8 mouse cellular contexts compared by ENCODE assay signal in genomic region chr11:69125041-69125851, GRCm38 (mm10). TPM values are rescaled to one million over a fixed set of nuclear protein-coding genes. Genes with fewer than 3 reads are reported as not detected.
DNase-seq lines count a peak whose midpoint lies in the region; ATAC-seq and TF ChIP-seq lines count a peak whose summit lies in the region.

No protein-coding gene starts in this region.

- H3K4me1 ChIP-seq in heart, embryonic 16.5 days (ENCODE audit: control insufficient read depth, insufficient read depth, low read length): peaks cover 23% of the 10 kb centered on the region
- peaks cover 58% of the 10 kb centered on the region for H3K4me1 ChIP-seq in liver, embryonic 15.5 days (replicated peaks)
- peaks cover 24% of the 10 kb centered on the region for H3K4me1 ChIP-seq in neural tube, embryonic 12.5 days
- H3K4me1 ChIP-seq in testis, adult 2 months (ENCODE audit: control insufficient read depth, insufficient read depth, low read length): peaks cover 30% of the 10 kb centered on the region

- peak overlapping the region; percentile 71 for H3K4me3 ChIP-seq in heart, embryonic 16.5 days (ENCODE audit: low read length)
- peak overlapping the region; percentile 62 for H3K4me3 ChIP-seq in liver, embryonic 15.5 days (replicated peaks)
- H3K4me3 ChIP-seq in neural tube, embryonic 12.5 days: peak overlapping the region; percentile 57
- peak overlapping the region; percentile 59 for H3K4me3 ChIP-seq in testis, adult 2 months (ENCODE audit: control insufficient read depth, low read depth, low read length)

- H3K9me3 ChIP-seq in heart, embryonic 16.5 days (replicated peaks; ENCODE audit: control insufficient read depth, low read length): no peaks in the 10 kb centered on the region
- H3K9me3 ChIP-seq in liver, embryonic 15.5 days (replicated peaks): no peaks in the 10 kb centered on the region
- H3K9me3 ChIP-seq in neural tube, embryonic 12.5 days: no peaks in the 10 kb centered on the region

- H3K36me3 ChIP-seq in heart, embryonic 16.5 days (ENCODE audit: control insufficient read depth, insufficient read depth): no peaks in the 10 kb centered on the region
- no peaks in the 10 kb centered on the region for H3K36me3 ChIP-seq in liver, embryonic 15.5 days (replicated peaks)
- no peaks in the 10 kb centered on the region for H3K36me3 ChIP-seq in neural tube, embryonic 12.5 days
- H3K36me3 ChIP-seq in testis, adult 2 months (ENCODE audit: control insufficient read depth, insufficient read depth, low read length): no peaks in the 10 kb centered on the region

- no peak for TF ChIP-seq POLR2A in testis, adult 2 months (IDR thresholded peaks at IDR 0.05; ENCODE audit: control insufficient read depth, low read depth, low read length)

- no peak for TF ChIP-seq CTCF in testis, adult 2 months (IDR thresholded peaks at IDR 0.05; ENCODE audit: control insufficient read depth, insufficient read depth, insufficient replicate concordance, low read depth, low read length)

- H3K27me3 ChIP-seq in heart, embryonic 16.5 days (ENCODE audit: control insufficient read depth, insufficient read depth, low read length): no peaks in the 10 kb centered on the region
- peaks cover 68% of the 10 kb centered on the region for H3K27me3 ChIP-seq in liver, embryonic 15.5 days
- H3K27me3 ChIP-seq in neural tube, embryonic 12.5 days (replicated peaks): peaks cover 11% of the 10 kb centered on the region; the same call in 1 of the 2 replicates
- H3K27me3 ChIP-seq in testis, adult 2 months (ENCODE audit: control insufficient read depth, insufficient read depth, low read length): no peaks in the 10 kb centered on the region

- peak; percentile 90 for DNase-seq in CD4-positive, CD25-positive, alpha-beta regulatory T cell, adult 2 months (ENCODE audit: low read depth, low spot score)
- peak; percentile 95 for DNase-seq in brain, adult 2 months (ENCODE audit: low read depth, low spot score)
- peak; percentile 89 for DNase-seq in kidney, postnatal 25 days

- peak; percentile 58 for ATAC-seq in erythroblast, adult 5-6 weeks (replicated peaks; ENCODE audit: low FRiP score, poor library complexity, severe bottlenecking)
- peak; percentile 1; the same call in 1 of the 2 replicates for ATAC-seq in heart, embryonic 16.5 days (replicated peaks; ENCODE audit: extremely low read depth, insufficient read depth, low FRiP score)
- peak; percentile 37; the same call in 1 of the 2 replicates for ATAC-seq in liver, embryonic 15.5 days (ENCODE audit: insufficient read depth)
- no peak for ATAC-seq in neural tube, embryonic 12.5 days (ENCODE audit: low FRiP score, low read depth)

- WGBS in heart, embryonic 16.5 days: under 1% methylated on average over 24 of the region's 24 CpGs
- WGBS in liver, embryonic 15.5 days (ENCODE audit: insufficient replicate concordance): under 1% methylated on average over 24 of the region's 24 CpGs
- under 1% methylated on average over 24 of the region's 24 CpGs for WGBS in neural tube, embryonic 12.5 days

- peak overlapping the region; percentile 87 for H3K27ac ChIP-seq in heart, embryonic 16.5 days (ENCODE audit: low read length)
- peak overlapping the region; percentile 66 for H3K27ac ChIP-seq in liver, embryonic 15.5 days (replicated peaks)
- H3K27ac ChIP-seq in neural tube, embryonic 12.5 days: no peak overlapping the region
- H3K27ac ChIP-seq in testis, adult 2 months (ENCODE audit: control insufficient read depth, insufficient read depth, low read depth, low read length): no peak overlapping the region

- peak overlapping the region; percentile 95 for H3K4me2 ChIP-seq in heart, embryonic 16.5 days (ENCODE audit: low read depth, low read length)
- H3K4me2 ChIP-seq in liver, embryonic 15.5 days: peak overlapping the region; percentile 93
- peak overlapping the region; percentile 88 for H3K4me2 ChIP-seq in neural tube, embryonic 12.5 days (replicated peaks)

- peak overlapping the region; percentile 75 for H3K9ac ChIP-seq in heart, embryonic 16.5 days (ENCODE audit: low read length)
- peak overlapping the region; percentile 53 for H3K9ac ChIP-seq in liver, embryonic 15.5 days
- peak overlapping the region; percentile 49 for H3K9ac ChIP-seq in neural tube, embryonic 12.5 days

RNA-seq across cellular contexts. Expression of gene Aloxe3, which starts 0.5 kb away (rescaled TPM):
- not detected in 2 replicates for total RNA-seq in erythroblast, adult 5-6 weeks (2015; ENCODE audit: low replicate concordance)
- 0.51 TPM in 1 of 2 replicates, not detected in the other for total RNA-seq in erythroblast, adult 5-6 weeks (2017; ENCODE audit: low replicate concordance)
- polyA plus RNA-seq in heart, embryonic 16.5 days (2015; fragmentation: Nextera tagmentation; extraction: Ambion mirVana): 0.08 and 0.26 TPM in 2 replicates
- 0.13 TPM in 1 of 2 replicates, not detected in the other for polyA plus RNA-seq in liver, embryonic 15.5 days (2015; fragmentation: Nextera tagmentation; extraction: Ambion mirVana)
- polyA plus RNA-seq in neural tube, embryonic 12.5 days (2016; fragmentation: Nextera tagmentation; extraction: Ambion mirVana): 0.65 TPM in 1 of 2 replicates, not detected in the other
- polyA plus RNA-seq in testis, adult 2 months (2012; rRNA removed): 6.1 and 7.0 TPM in 2 replicates

RNA-seq across cellular contexts. Expression of gene 9130213A22Rik, which starts 2.9 kb away (rescaled TPM):
- total RNA-seq in erythroblast, adult 5-6 weeks (2015; ENCODE audit: low replicate concordance): not detected in 2 replicates
- not detected in 2 replicates for total RNA-seq in erythroblast, adult 5-6 weeks (2017; ENCODE audit: low replicate concordance)
- polyA plus RNA-seq in heart, embryonic 16.5 days (2015; fragmentation: Nextera tagmentation; extraction: Ambion mirVana): 0.41 and 0.72 TPM in 2 replicates
- polyA plus RNA-seq in liver, embryonic 15.5 days (2015; fragmentation: Nextera tagmentation; extraction: Ambion mirVana): 0.07 TPM in 1 of 2 replicates, not detected in the other
- not detected in 2 replicates for polyA plus RNA-seq in neural tube, embryonic 12.5 days (2016; fragmentation: Nextera tagmentation; extraction: Ambion mirVana)
- 0.24 and 0.28 TPM in 2 replicates for polyA plus RNA-seq in testis, adult 2 months (2012; rRNA removed)

RNA-seq across cellular contexts. Expression of gene Hes7, which starts 5.0 kb away (rescaled TPM):
- total RNA-seq in erythroblast, adult 5-6 weeks (2015; ENCODE audit: low replicate concordance): not detected in 2 replicates
- total RNA-seq in erythroblast, adult 5-6 weeks (2017; ENCODE audit: low replicate concordance): not detected in 2 replicates
- polyA plus RNA-seq in heart, embryonic 16.5 days (2015; fragmentation: Nextera tagmentation; extraction: Ambion mirVana): 0.50 TPM in 2 replicates
- 0.12 and 0.18 TPM in 2 replicates for polyA plus RNA-seq in liver, embryonic 15.5 days (2015; fragmentation: Nextera tagmentation; extraction: Ambion mirVana)
- 0.28 TPM in 2 replicates for polyA plus RNA-seq in neural tube, embryonic 12.5 days (2016; fragmentation: Nextera tagmentation; extraction: Ambion mirVana)
- polyA plus RNA-seq in testis, adult 2 months (2012; rRNA removed): 0.17 TPM in 2 replicates

RNA-seq across cellular contexts. Expression of gene Per1, which starts 30.2 kb away (rescaled TPM):
- total RNA-seq in erythroblast, adult 5-6 weeks (2015; ENCODE audit: low replicate concordance): 2.3 and 3.1 TPM in 2 replicates
- 1.7 and 1.9 TPM in 2 replicates for total RNA-seq in erythroblast, adult 5-6 weeks (2017; ENCODE audit: low replicate concordance)
- polyA plus RNA-seq in heart, embryonic 16.5 days (2015; fragmentation: Nextera tagmentation; extraction: Ambion mirVana): 19.6 and 21.9 TPM in 2 replicates
- 6.4 and 7.6 TPM in 2 replicates for polyA plus RNA-seq in liver, embryonic 15.5 days (2015; fragmentation: Nextera tagmentation; extraction: Ambion mirVana)
- 7.4 and 9.0 TPM in 2 replicates for polyA plus RNA-seq in neural tube, embryonic 12.5 days (2016; fragmentation: Nextera tagmentation; extraction: Ambion mirVana)
- polyA plus RNA-seq in testis, adult 2 months (2012; rRNA removed): 103 and 106 TPM in 2 replicates

RNA-seq across cellular contexts. Expression of gene Alox12b, which starts 31.5 kb away (rescaled TPM):
- total RNA-seq in erythroblast, adult 5-6 weeks (2015; ENCODE audit: low replicate concordance): not detected in 2 replicates
- not detected in 2 replicates for total RNA-seq in erythroblast, adult 5-6 weeks (2017; ENCODE audit: low replicate concordance)
- not detected in 2 replicates for polyA plus RNA-seq in heart, embryonic 16.5 days (2015; fragmentation: Nextera tagmentation; extraction: Ambion mirVana)
- polyA plus RNA-seq in liver, embryonic 15.5 days (2015; fragmentation: Nextera tagmentation; extraction: Ambion mirVana): not detected in 2 replicates
- polyA plus RNA-seq in neural tube, embryonic 12.5 days (2016; fragmentation: Nextera tagmentation; extraction: Ambion mirVana): 0.20 TPM in 1 of 2 replicates, not detected in the other
- 0.29 and 0.49 TPM in 2 replicates for polyA plus RNA-seq in testis, adult 2 months (2012; rRNA removed)

Comparison
In these comparisons a context has a peak if more than half of its experiments do, and no peak if none do; other contexts are left out.
1. H3K27ac ChIP-seq: peak in heart, embryonic 16.5 days (single experiment) and liver, embryonic 15.5 days (single experiment); none in neural tube, embryonic 12.5 days (single experiment) and testis, adult 2 months (single experiment).
2. Peak in every context shown above with its lines, with median percentiles within 50 percentile points of each other: DNase-seq, H3K4me2 ChIP-seq, H3K4me3 ChIP-seq and H3K9ac ChIP-seq.